Mouse (Mus musculus): ENCODE results near the gene Paxip1. TPM values are rescaled to one million over a fixed set of nuclear protein-coding genes. Genes with fewer than 3 reads are reported as not detected.

The Paxip1 gene
- polyA plus RNA-seq, 1 experiment: 34.8 TPM

DNA sequence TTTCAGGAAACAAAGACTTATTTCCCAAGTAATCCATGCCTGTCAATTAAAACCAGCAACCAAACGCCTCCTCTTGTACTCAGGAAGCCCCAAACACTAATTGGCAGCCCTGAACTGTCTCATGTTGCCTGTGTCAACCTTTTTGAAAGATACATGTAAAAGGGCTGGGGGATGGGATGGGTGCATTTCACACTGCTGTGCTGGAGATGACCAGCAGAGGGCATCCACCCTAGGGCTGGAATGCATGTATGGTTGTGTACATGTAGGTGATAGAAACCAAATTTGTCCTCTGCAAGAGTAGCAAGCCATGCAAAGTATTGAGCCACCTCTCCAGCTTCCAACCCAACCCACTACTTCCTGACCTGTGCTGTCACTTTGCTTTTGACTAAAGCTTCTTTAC, 2.4 kb upstream of the Paxip1 start:
- Histone ChIP-seq H3K27me3 (ENCODE audit: control insufficient read depth, insufficient read depth, low read length) (no peaks in the 10 kb centered on the region), H3K4me1 (ENCODE audit: control insufficient read depth, insufficient read depth, low read length) (peaks cover 9% of the 10 kb centered on the region), H3K36me3 (ENCODE audit: control insufficient read depth, insufficient read depth, low read length) (no peaks in the 10 kb centered on the region), H3K4me3 (ENCODE audit: control insufficient read depth, low read depth, low read length) (no peak overlapping the region), H3K27ac (ENCODE audit: control insufficient read depth, insufficient read depth, low read depth, low read length) (no peak overlapping the region)
- TF ChIP-seq POLR2A (IDR thresholded peaks at IDR 0.05; ENCODE audit: control insufficient read depth, low read depth, low read length) (no peak), CTCF (IDR thresholded peaks at IDR 0.05; ENCODE audit: control insufficient read depth, insufficient read depth, insufficient replicate concordance, low read depth, low read length) (peak; percentile 61; the same call in 1 of the 2 replicates)

GRCm38 (mm10) chr5:27792531-27793205, 1.2 kb upstream of the Paxip1 start:
- Histone ChIP-seq H3K27me3 (ENCODE audit: control insufficient read depth, insufficient read depth, low read length) (no peaks in the 10 kb centered on the region), H3K4me3 (ENCODE audit: control insufficient read depth, low read depth, low read length) (no peak overlapping the region), H3K27ac (ENCODE audit: control insufficient read depth, insufficient read depth, low read depth, low read length) (no peak overlapping the region), H3K36me3 (ENCODE audit: control insufficient read depth, insufficient read depth, low read length) (peaks cover 3% of the 10 kb centered on the region), H3K4me1 (ENCODE audit: control insufficient read depth, insufficient read depth, low read length) (peaks cover 9% of the 10 kb centered on the region)
- TF ChIP-seq CTCF (IDR thresholded peaks at IDR 0.05; ENCODE audit: control insufficient read depth, insufficient read depth, insufficient replicate concordance, low read depth, low read length) (no peak), POLR2A (IDR thresholded peaks at IDR 0.05; ENCODE audit: control insufficient read depth, low read depth, low read length) (no peak)

DNA sequence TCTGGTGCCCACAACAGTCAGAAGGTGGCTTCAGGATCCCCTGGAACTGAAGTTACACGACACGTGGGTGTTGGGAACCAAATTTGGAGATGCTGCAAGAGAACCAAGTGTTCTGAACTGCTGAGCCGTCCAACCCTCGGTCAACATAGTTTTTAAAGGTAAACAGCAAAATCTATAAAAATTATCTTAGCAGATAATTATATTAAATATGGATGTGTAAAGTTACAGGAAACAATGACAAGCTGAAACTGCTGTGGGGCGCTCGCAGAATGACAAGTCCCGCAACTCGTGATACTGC, 631 bp upstream of the Paxip1 start:
- peaks cover 9% of the 10 kb centered on the region for H3K4me1 ChIP-seq (ENCODE audit: control insufficient read depth, insufficient read depth, low read length)
- peak overlapping the region; percentile 99 for H3K4me3 ChIP-seq (ENCODE audit: control insufficient read depth, low read depth, low read length)
- no peak for TF ChIP-seq POLR2A (IDR thresholded peaks at IDR 0.05; ENCODE audit: control insufficient read depth, low read depth, low read length)
- TF ChIP-seq CTCF (IDR thresholded peaks at IDR 0.05; ENCODE audit: control insufficient read depth, insufficient read depth, insufficient replicate concordance, low read depth, low read length): no peak
- no peaks in the 10 kb centered on the region for H3K27me3 ChIP-seq (ENCODE audit: control insufficient read depth, insufficient read depth, low read length)
- H3K36me3 ChIP-seq (ENCODE audit: control insufficient read depth, insufficient read depth, low read length): peaks cover 4% of the 10 kb centered on the region
- peak overlapping the region; percentile 97 for H3K27ac ChIP-seq (ENCODE audit: control insufficient read depth, insufficient read depth, low read depth, low read length)

GRCm38 (mm10) chr5:27790910-27791288, 592 bp downstream of the Paxip1 start:
- Histone ChIP-seq H3K27me3 (ENCODE audit: control insufficient read depth, insufficient read depth, low read length) (no peaks in the 10 kb centered on the region), H3K27ac (ENCODE audit: control insufficient read depth, insufficient read depth, low read depth, low read length) (peak overlapping the region; percentile 98), H3K36me3 (ENCODE audit: control insufficient read depth, insufficient read depth, low read length) (peaks cover 4% of the 10 kb centered on the region), H3K4me1 (ENCODE audit: control insufficient read depth, insufficient read depth, low read length) (peaks cover 9% of the 10 kb centered on the region), H3K4me3 (ENCODE audit: control insufficient read depth, low read depth, low read length) (peak overlapping the region; percentile 99)
- TF ChIP-seq POLR2A (IDR thresholded peaks at IDR 0.05; ENCODE audit: control insufficient read depth, low read depth, low read length): no peak
- no peak for TF ChIP-seq CTCF (IDR thresholded peaks at IDR 0.05; ENCODE audit: control insufficient read depth, insufficient read depth, insufficient replicate concordance, low read depth, low read length)

DNA sequence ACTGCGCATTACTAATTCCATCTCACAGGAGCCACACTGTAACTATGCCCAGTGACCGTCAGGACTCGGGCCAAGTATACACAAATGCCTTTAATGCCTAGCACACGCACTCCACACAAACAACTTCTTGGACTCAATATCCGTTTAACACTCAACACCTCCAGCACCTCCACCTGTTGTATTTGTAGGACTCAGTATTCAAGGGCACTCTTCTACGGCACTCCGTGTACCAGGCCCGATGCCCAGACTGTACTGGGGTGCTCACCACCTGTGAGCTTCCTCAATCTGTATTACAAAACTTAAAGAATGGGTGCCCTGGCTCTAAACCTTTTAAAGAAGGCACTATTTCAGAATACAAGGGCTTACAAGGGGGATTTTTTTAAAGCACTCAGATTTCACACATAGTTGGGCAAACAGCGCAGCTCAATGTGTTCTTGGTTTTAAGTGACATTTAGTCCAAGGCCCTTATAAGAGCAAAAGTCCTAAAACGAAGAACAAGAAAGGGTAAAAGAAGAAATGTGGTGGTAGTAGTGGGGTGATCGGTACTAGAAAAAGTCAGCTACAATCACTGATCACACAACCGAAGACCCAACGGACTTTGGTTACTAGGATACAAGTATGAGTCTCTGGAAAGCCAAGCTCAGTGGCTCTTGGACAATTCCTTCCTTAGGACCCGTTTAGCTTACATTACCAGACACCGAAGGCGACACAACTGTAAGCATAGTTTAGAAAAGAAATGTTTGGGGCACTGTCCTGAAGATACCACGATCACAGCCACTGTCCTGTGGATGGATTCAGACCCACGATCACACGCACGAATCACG, 1.2 kb downstream of the Paxip1 start:
- no peak for TF ChIP-seq POLR2A (IDR thresholded peaks at IDR 0.05; ENCODE audit: control insufficient read depth, low read depth, low read length)
- no peak for TF ChIP-seq CTCF (IDR thresholded peaks at IDR 0.05; ENCODE audit: control insufficient read depth, insufficient read depth, insufficient replicate concordance, low read depth, low read length)
- H3K36me3 ChIP-seq (ENCODE audit: control insufficient read depth, insufficient read depth, low read length): peaks cover 4% of the 10 kb centered on the region
- H3K27me3 ChIP-seq (ENCODE audit: control insufficient read depth, insufficient read depth, low read length): no peaks in the 10 kb centered on the region
- H3K4me3 ChIP-seq (ENCODE audit: control insufficient read depth, low read depth, low read length): peak overlapping the region; percentile 99
- H3K27ac ChIP-seq (ENCODE audit: control insufficient read depth, insufficient read depth, low read depth, low read length): peak overlapping the region; percentile 98
- H3K4me1 ChIP-seq (ENCODE audit: control insufficient read depth, insufficient read depth, low read length): peaks cover 9% of the 10 kb centered on the region

DNA sequence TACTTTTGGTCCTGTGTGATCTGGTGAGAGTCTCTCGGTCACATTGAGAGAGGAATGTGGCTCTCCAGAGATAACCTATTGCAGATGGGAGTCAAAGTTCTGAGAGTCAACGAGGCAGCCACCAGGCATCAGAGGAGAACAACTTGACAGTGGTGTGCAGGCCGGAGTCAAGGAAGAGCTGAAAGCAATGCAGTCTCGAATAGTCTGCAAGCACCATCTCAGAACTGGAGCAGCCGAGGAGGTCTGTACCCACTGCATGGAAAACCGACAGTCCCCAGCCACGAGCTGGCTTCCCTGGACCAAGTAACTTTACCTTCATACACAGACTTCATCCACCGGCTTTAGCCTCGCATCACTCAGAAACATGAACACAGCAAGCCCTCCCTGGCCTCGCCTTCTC, 1.9 kb downstream of the Paxip1 start:
- TF ChIP-seq POLR2A (IDR thresholded peaks at IDR 0.05; ENCODE audit: control insufficient read depth, low read depth, low read length) (no peak), CTCF (IDR thresholded peaks at IDR 0.05; ENCODE audit: control insufficient read depth, insufficient read depth, insufficient replicate concordance, low read depth, low read length) (no peak)
- H3K4me1 ChIP-seq (ENCODE audit: control insufficient read depth, insufficient read depth, low read length): peaks cover 9% of the 10 kb centered on the region
- no peaks in the 10 kb centered on the region for H3K27me3 ChIP-seq (ENCODE audit: control insufficient read depth, insufficient read depth, low read length)
- H3K36me3 ChIP-seq (ENCODE audit: control insufficient read depth, insufficient read depth, low read length): peaks cover 4% of the 10 kb centered on the region
- H3K27ac ChIP-seq (ENCODE audit: control insufficient read depth, insufficient read depth, low read depth, low read length): no peak overlapping the region
- H3K4me3 ChIP-seq (ENCODE audit: control insufficient read depth, low read depth, low read length): peak overlapping the region; percentile 99

DNA sequence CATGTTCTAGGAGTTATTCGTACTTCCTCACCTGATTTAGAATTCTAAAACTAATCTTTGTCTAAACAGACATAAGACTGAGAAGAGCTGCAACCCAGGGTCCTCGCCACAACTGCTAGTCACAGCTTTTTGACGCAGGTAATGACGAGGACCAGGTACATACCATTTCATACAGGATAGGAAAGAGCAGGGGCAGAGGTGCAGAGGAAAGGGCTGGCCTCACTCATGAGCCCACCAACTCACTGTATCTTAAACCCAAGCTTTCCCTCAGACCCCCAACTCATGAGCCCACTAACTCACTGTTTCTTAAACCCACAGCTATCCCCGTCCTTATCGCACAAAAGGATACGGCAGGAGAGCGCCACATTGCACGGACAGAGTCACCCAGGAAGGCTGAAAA, 8.1 kb downstream of the Paxip1 start:
- Histone ChIP-seq H3K4me3 (ENCODE audit: control insufficient read depth, low read depth, low read length) (no peak overlapping the region), H3K36me3 (ENCODE audit: control insufficient read depth, insufficient read depth, low read length) (peaks cover 4% of the 10 kb centered on the region), H3K27ac (ENCODE audit: control insufficient read depth, insufficient read depth, low read depth, low read length) (no peak overlapping the region), H3K27me3 (ENCODE audit: control insufficient read depth, insufficient read depth, low read length) (no peaks in the 10 kb centered on the region), H3K4me1 (ENCODE audit: control insufficient read depth, insufficient read depth, low read length) (no peaks in the 10 kb centered on the region)
- TF ChIP-seq POLR2A (IDR thresholded peaks at IDR 0.05; ENCODE audit: control insufficient read depth, low read depth, low read length) (no peak), CTCF (IDR thresholded peaks at IDR 0.05; ENCODE audit: control insufficient read depth, insufficient read depth, insufficient replicate concordance, low read depth, low read length) (no peak)
